Comparison of ENCODE assay signal across 19 mouse cellular contexts in the genomic region with DNA sequence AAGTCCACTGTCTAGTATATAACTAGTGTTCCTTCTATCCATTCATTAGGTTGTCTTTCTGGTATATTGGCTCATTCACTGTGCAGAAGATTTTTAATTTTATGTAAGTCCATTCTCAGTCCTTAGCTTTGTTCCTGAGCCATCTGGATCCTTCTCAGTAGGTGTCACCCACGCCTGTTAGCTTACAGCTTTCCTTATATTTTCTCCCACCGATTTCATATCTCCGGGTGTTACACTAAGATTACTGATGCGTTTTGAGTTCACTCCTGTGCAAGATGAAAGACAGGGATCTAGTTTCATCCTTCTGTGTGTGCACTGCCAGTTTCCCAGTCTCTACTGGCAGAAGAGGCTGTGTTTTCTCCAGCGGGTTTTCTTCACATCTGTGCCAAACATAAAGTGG.
DNase-seq lines count a peak whose midpoint lies in the region; TF ChIP-seq lines count a peak whose summit lies in the region.
"Had no signal": no experiment of that assay in that cellular context is flagged by ENCODE, and none has a peak within 500 bp of the region (broad histone marks: within the 10 kb centered on the region; RNA-seq: fewer than 3 reads in every experiment).

No protein-coding gene starts in this region.

- H3K36me3 ChIP-seq in heart, adult 2 months (ENCODE audit: control insufficient read depth, insufficient read depth, low read length): no peaks in the 10 kb centered on the region
- H3K36me3 ChIP-seq: embryonic facial prominence, embryonic 12.5 days; forebrain, embryonic 15.5 days; heart, embryonic 12.5 days; hindbrain, embryonic 10.5 days had no signal

- no peaks in the 10 kb centered on the region for H3K27me3 ChIP-seq in heart, adult 2 months (ENCODE audit: control insufficient read depth, insufficient read depth, low read length)
- H3K27me3 ChIP-seq: embryonic facial prominence, embryonic 12.5 days; forebrain, embryonic 15.5 days; heart, embryonic 12.5 days had no signal

- intact Hi-C loops in left cerebral cortex, postnatal 25 days (cut with DNase I): loop anchor here (5.0 kb wide), 1 partner anchor 216 kb away; no protein-coding TSS in a partner anchor
- intact Hi-C loops in heart, adult 2 months (cut with DNase I): no loop called here

- no peak overlapping the region for H3K9ac ChIP-seq in heart, adult 2 months (ENCODE audit: low read depth, low read length)
- H3K9ac ChIP-seq: embryonic facial prominence, embryonic 12.5 days; forebrain, embryonic 15.5 days; heart, embryonic 12.5 days; hindbrain, embryonic 14.5 days had no signal

- no peaks in the 10 kb centered on the region for H3K4me1 ChIP-seq in heart, adult 2 months (ENCODE audit: control insufficient read depth, insufficient read depth, low read length)
- H3K4me1 ChIP-seq: embryonic facial prominence, embryonic 12.5 days; forebrain, embryonic 15.5 days; heart, embryonic 12.5 days; hindbrain, embryonic 10.5 days had no signal

- TF ChIP-seq CTCF in heart, adult 2 months (IDR thresholded peaks at IDR 0.05): no peak

- TF ChIP-seq EP300 in heart, adult 2 months (IDR thresholded peaks at IDR 0.05; ENCODE audit: insufficient read depth, low read depth, low read length): no peak

- no peak for TF ChIP-seq POLR2A in heart, adult 2 months (IDR thresholded peaks at IDR 0.05; ENCODE audit: insufficient read depth, low read depth, low read length)

- DNase-seq in layer of hippocampus, adult 11-12 months (ENCODE audit: low spot score): peak; percentile 3
- DNase-seq in layer of hippocampus, adult 9-10 months (ENCODE audit: low spot score): no peak
- DNase-seq in right cerebral cortex, adult 2 months (ENCODE audit: low spot score in 2 of 2): peak; percentile 40
- no peak for DNase-seq in right cerebral cortex, postnatal 14 days
- DNase-seq in left cerebral cortex, postnatal 25 days (ENCODE audit: low spot score in 2 of 2): peak; percentile 30 to 82
- peak; percentile 54 for DNase-seq in telencephalon, adult 2 months (ENCODE audit: low read depth, low spot score)
- no peak for DNase-seq in heart, adult 2 months
- no peak for DNase-seq in neural tube, embryonic 10.5 days (ENCODE audit: extremely low spot score, low spot score)
- DNase-seq: adrenal gland, adult 2 months; adrenal gland, postnatal 36 days; cerebellum, adult 11 months; cerebellum, adult 8-10 months; cerebellum, postnatal 14 days; gastrocnemius, postnatal 14 days had no signal

- H3K4me3 ChIP-seq in heart, adult 2 months: no peak overlapping the region
- H3K4me3 ChIP-seq: embryonic facial prominence, embryonic 12.5 days; forebrain, embryonic 15.5 days; heart, embryonic 12.5 days; hindbrain, embryonic 10.5 days had no signal

- H3K27ac ChIP-seq in heart, adult 2 months: no peak overlapping the region
- H3K27ac ChIP-seq: embryonic facial prominence, embryonic 12.5 days; forebrain, embryonic 15.5 days; hindbrain, embryonic 10.5 days; hindbrain, embryonic 14.5 days had no signal

- H3K79me2 ChIP-seq in heart, adult 2 months (replicated peaks; ENCODE audit: control insufficient read depth, insufficient read depth, low read length): no peaks in the 10 kb centered on the region

- WGBS in heart, adult 2 months: 71% methylated on average over 5 of the region's 5 CpGs

Comparison
In these comparisons a context has a peak if more than half of its experiments do, and no peak if none do; other contexts are left out.
1. DNase-seq: peak in layer of hippocampus, adult 11-12 months (single experiment), right cerebral cortex, adult 2 months (2 of 2), left cerebral cortex, postnatal 25 days (2 of 2) and telencephalon, adult 2 months (single experiment); none in layer of hippocampus, adult 9-10 months (single experiment), right cerebral cortex, postnatal 14 days (single experiment), heart, adult 2 months (0 of 2) and neural tube, embryonic 10.5 days (single experiment).